ENCODE assay signal across 9 mouse cellular contexts in genomic region chr19:44068232-44068631, GRCm38 (mm10). TPM values are rescaled to one million over a fixed set of nuclear protein-coding genes. Genes with fewer than 3 reads are reported as not detected.
DNase-seq lines count a peak whose midpoint lies in the region; ATAC-seq and TF ChIP-seq lines count a peak whose summit lies in the region.
"Had no signal": no experiment of that assay in that cellular context is flagged by ENCODE, and none has a peak within 500 bp of the region (broad histone marks: within the 10 kb centered on the region; RNA-seq: fewer than 3 reads in every experiment).

No protein-coding gene starts in this region.

- no peak for DNase-seq in heart, adult 9 months (ENCODE audit: low spot score in 2 of 2)
- DNase-seq in liver, postnatal 0 days, result no peak
- DNase-seq in gastrocnemius, adult 8-10 months (ENCODE audit: low spot score in 2 of 2), result no peak
- no peak for DNase-seq in adrenal gland, postnatal 10 days
- DNase-seq in cerebellum, postnatal 14 days, result no peak
- DNase-seq: gastrocnemius, postnatal 25 days had no signal

- H3K36me3 ChIP-seq in heart, embryonic 14.5 days (ENCODE audit: control insufficient read depth, insufficient read depth, low read length), result peaks cover 37% of the 10 kb centered on the region
- peaks cover 26% of the 10 kb centered on the region for H3K36me3 ChIP-seq in E14TG2a.4 (ENCODE audit: insufficient read depth, low read length)
- H3K36me3 ChIP-seq in hindbrain, embryonic 12.5 days, result peaks cover 7% of the 10 kb centered on the region
- H3K36me3 ChIP-seq in liver, postnatal 0 days (replicated peaks; ENCODE audit: insufficient read depth, low read length), result peaks cover 17% of the 10 kb centered on the region

- peak overlapping the region; percentile 76 for H3K4me2 ChIP-seq in heart, embryonic 14.5 days (ENCODE audit: low read length)
- H3K4me2 ChIP-seq in hindbrain, embryonic 12.5 days (replicated peaks), result peak overlapping the region; percentile 93
- peak overlapping the region; percentile 97 for H3K4me2 ChIP-seq in liver, postnatal 0 days (ENCODE audit: low read depth, low read length)

- no peak overlapping the region for H3K27ac ChIP-seq in heart, embryonic 14.5 days (replicated peaks in 1 of 2; ENCODE audit: control insufficient read depth in 1 of 2, insufficient read depth in 1 of 2, low read depth in 2 of 2, low read length in 2 of 2)
- no peak overlapping the region for H3K27ac ChIP-seq in hindbrain, embryonic 12.5 days
- no peak overlapping the region for H3K27ac ChIP-seq in liver, postnatal 0 days (ENCODE audit: low read depth)

- TF ChIP-seq CTCF in E14TG2a.4 (conservative IDR thresholded peaks at IDR 0.05; ENCODE audit: low read length), result no peak
- TF ChIP-seq CTCF in liver, postnatal 0 days (IDR thresholded peaks at IDR 0.05; ENCODE audit: low read depth), result no peak

- TF ChIP-seq EP300 in liver, postnatal 0 days (IDR thresholded peaks at IDR 0.05; ENCODE audit: low read depth), result no peak

- 78% methylated on average over 4 of the region's 4 CpGs for WGBS in heart, embryonic 14.5 days
- 82% methylated on average over 4 of the region's 4 CpGs for WGBS in hindbrain, embryonic 12.5 days
- 33% methylated on average over 4 of the region's 4 CpGs for WGBS in liver, postnatal 0 days (ENCODE audit: insufficient replicate concordance)

- H3K4me1 ChIP-seq in heart, embryonic 14.5 days (ENCODE audit: control insufficient read depth in 2 of 2, insufficient read depth in 2 of 2, low read length in 2 of 2), result no peaks in the 10 kb centered on the region
- peaks cover 32% of the 10 kb centered on the region for H3K4me1 ChIP-seq in E14TG2a.4 (replicated peaks; ENCODE audit: low read depth, low read length)
- H3K4me1 ChIP-seq in hindbrain, embryonic 12.5 days, result peaks cover 15% of the 10 kb centered on the region
- peaks cover 20% of the 10 kb centered on the region for H3K4me1 ChIP-seq in liver, postnatal 0 days (ENCODE audit: insufficient read depth)

- H3K9me3 ChIP-seq in heart, embryonic 14.5 days (ENCODE audit: control insufficient read depth, low read length), result no peaks in the 10 kb centered on the region
- H3K9me3 ChIP-seq in E14TG2a.4 (ENCODE audit: low read length), result no peaks in the 10 kb centered on the region
- H3K9me3 ChIP-seq in hindbrain, embryonic 12.5 days (replicated peaks), result no peaks in the 10 kb centered on the region
- no peaks in the 10 kb centered on the region for H3K9me3 ChIP-seq in liver, postnatal 0 days (ENCODE audit: low read length)

- no peak for ATAC-seq in heart, embryonic 14.5 days (ENCODE audit: insufficient number of reproducible peaks, insufficient read depth, low FRiP score, low read depth)
- no peak for ATAC-seq in hindbrain, embryonic 12.5 days (ENCODE audit: low FRiP score)
- ATAC-seq in liver, postnatal 0 days, result no peak

- no peak overlapping the region; the same call in 1 of the 2 replicates for H3K9ac ChIP-seq in heart, embryonic 14.5 days (ENCODE audit: low read length)
- no peak overlapping the region; the same call in 1 of the 2 replicates for H3K9ac ChIP-seq in hindbrain, embryonic 12.5 days
- no peak overlapping the region for H3K9ac ChIP-seq in liver, postnatal 0 days (replicated peaks)

- H3K4me3 ChIP-seq in heart, embryonic 14.5 days (ENCODE audit: control insufficient read depth in 1 of 2, insufficient read depth in 1 of 2, low read depth in 1 of 2, low read length in 2 of 2), result peak overlapping the region in 1 of 2 experiments; percentile 53; a peak in 1 of 4 replicates
- H3K4me3 ChIP-seq in E14TG2a.4 (replicated peaks; ENCODE audit: low read length), result peak overlapping the region; percentile 91
- peak overlapping the region; percentile 72; the same call in 1 of the 2 replicates for H3K4me3 ChIP-seq in hindbrain, embryonic 12.5 days
- H3K4me3 ChIP-seq in liver, postnatal 0 days (ENCODE audit: low read depth, low read length), result peak overlapping the region; percentile 78

- H3K27me3 ChIP-seq in heart, embryonic 14.5 days (ENCODE audit: control insufficient read depth, insufficient read depth, low read length), result no peaks in the 10 kb centered on the region
- peaks cover 12% of the 10 kb centered on the region for H3K27me3 ChIP-seq in E14TG2a.4 (ENCODE audit: insufficient read depth, low read length)
- H3K27me3 ChIP-seq in hindbrain, embryonic 12.5 days, result no peaks in the 10 kb centered on the region
- no peaks in the 10 kb centered on the region for H3K27me3 ChIP-seq in liver, postnatal 0 days (ENCODE audit: insufficient read depth, low read length)

RNA-seq across cellular contexts. Expression of gene Erlin1, which starts 1.4 kb away (rescaled TPM):
- polyA plus RNA-seq in heart, embryonic 14.5 days (2014; fragmentation: Nextera tagmentation; extraction: Ambion mirVana), result 12.2 and 13.9 TPM in 2 replicates
- 23.3 and 23.5 TPM in 2 replicates for polyA plus RNA-seq in hindbrain, embryonic 12.5 days (2016; fragmentation: Nextera tagmentation; extraction: Ambion mirVana)
- polyA plus RNA-seq in liver, postnatal 0 days (2015; fragmentation: Nextera tagmentation; extraction: Ambion mirVana), result 13.8 and 14.1 TPM in 2 replicates
- 1 to 10 TPM; 3.3 to 5.6 (median 4.5) TPM for total RNA-seq in gastrocnemius, adult 8-10 months (2022)
- 10 to 100 TPM; 19.3 to 20.0 TPM for total RNA-seq in adrenal gland, postnatal 10 days (2021)

RNA-seq across cellular contexts. Expression of gene Chuk, which starts 39.0 kb away (rescaled TPM):
- polyA plus RNA-seq in heart, embryonic 14.5 days (2014; fragmentation: Nextera tagmentation; extraction: Ambion mirVana), result 32.2 and 33.9 TPM in 2 replicates
- 64.8 and 66.2 TPM in 2 replicates for polyA plus RNA-seq in hindbrain, embryonic 12.5 days (2016; fragmentation: Nextera tagmentation; extraction: Ambion mirVana)
- 27.7 and 29.6 TPM in 2 replicates for polyA plus RNA-seq in liver, postnatal 0 days (2015; fragmentation: Nextera tagmentation; extraction: Ambion mirVana)
- total RNA-seq in gastrocnemius, adult 8-10 months (2022), result 10 to 100 TPM; 11.9 to 18.3 (median 14.9) TPM
- 10 to 100 TPM; 48.6 to 52.9 TPM for total RNA-seq in adrenal gland, postnatal 10 days (2021)

RNA-seq across cellular contexts. Expression of gene Cyp2c23, which starts 39.2 kb away (rescaled TPM):
- polyA plus RNA-seq in heart, embryonic 14.5 days (2014; fragmentation: Nextera tagmentation; extraction: Ambion mirVana), result not detected in 2 replicates
- polyA plus RNA-seq in hindbrain, embryonic 12.5 days (2016; fragmentation: Nextera tagmentation; extraction: Ambion mirVana), result not detected in 2 replicates
- polyA plus RNA-seq in liver, postnatal 0 days (2015; fragmentation: Nextera tagmentation; extraction: Ambion mirVana), result 75.8 and 85.1 TPM in 2 replicates
- under 1 TPM in 2 of 4 experiments, not detected in 2; 0.20 to 0.35 TPM for total RNA-seq in gastrocnemius, adult 8-10 months (2022)
- total RNA-seq in adrenal gland, postnatal 10 days (2021), result 10 to 100 TPM; 15.8 to 32.2 TPM
- total RNA-seq: gastrocnemius, postnatal 25 days had no signal

Comparison
In these comparisons a context has a peak if more than half of its experiments do, and no peak if none do; other contexts are left out.
1. RNA of gene Cyp2c23, which starts 39.2 kb away (polyA plus RNA-seq): 75.8 to 85.1 TPM in liver, postnatal 0 days; not detected in heart, embryonic 14.5 days and not detected in hindbrain, embryonic 12.5 days; every median in the first group is over 10 times any median in the second.
2. Peak in every context shown above with its lines, with median percentiles within 50 percentile points of each other: H3K4me2 ChIP-seq.